Comparison of ENCODE assay signal across 11 mouse cellular contexts in genomic region chr4:116159912-116160311, GRCm38 (mm10). TPM values are rescaled to one million over a fixed set of nuclear protein-coding genes. Genes with fewer than 3 reads are reported as not detected.
DNase-seq lines count a peak whose midpoint lies in the region; ATAC-seq and TF ChIP-seq lines count a peak whose summit lies in the region.
"Had no signal": no experiment of that assay in that cellular context is flagged by ENCODE, and none has a peak within 500 bp of the region (broad histone marks: within the 10 kb centered on the region; RNA-seq: fewer than 3 reads in every experiment).

No protein-coding gene starts in this region.

- ATAC-seq in forebrain, embryonic 14.5 days: peak; percentile 64
- no peak for ATAC-seq in forebrain, embryonic 12.5 days (ENCODE audit: low FRiP score)
- ATAC-seq in liver, embryonic 14.5 days (ENCODE audit: insufficient read depth): no peak
- ATAC-seq in liver, embryonic 11.5 days (replicated peaks; ENCODE audit: low FRiP score): no peak
- ATAC-seq in hindbrain, embryonic 14.5 days (ENCODE audit: low FRiP score): no peak
- peak; percentile 67; the same call in 1 of the 2 replicates for ATAC-seq in neural tube, embryonic 14.5 days (ENCODE audit: low read depth)
- ATAC-seq: Patski had no signal

- H3K4me3 ChIP-seq in forebrain, embryonic 14.5 days (ENCODE audit: low read depth, low read length): no peak overlapping the region
- H3K4me3 ChIP-seq in forebrain, embryonic 12.5 days (replicated peaks): no peak overlapping the region
- H3K4me3 ChIP-seq in liver, embryonic 14.5 days (ENCODE audit: insufficient read depth in 1 of 2, low read depth in 2 of 2, low read length in 2 of 2): no peak overlapping the region
- no peak overlapping the region for H3K4me3 ChIP-seq in liver, embryonic 11.5 days (ENCODE audit: low read depth, low read length)
- no peak overlapping the region for H3K4me3 ChIP-seq in hindbrain, embryonic 14.5 days (replicated peaks; ENCODE audit: low read length)
- no peak overlapping the region for H3K4me3 ChIP-seq in neural tube, embryonic 14.5 days (ENCODE audit: low read depth, low read length)

- H3K27me3 ChIP-seq in forebrain, embryonic 14.5 days (replicated peaks; ENCODE audit: control insufficient read depth, insufficient read depth, low read length): no peaks in the 10 kb centered on the region
- no peaks in the 10 kb centered on the region for H3K27me3 ChIP-seq in forebrain, embryonic 12.5 days
- no peaks in the 10 kb centered on the region for H3K27me3 ChIP-seq in liver, embryonic 14.5 days (ENCODE audit: control insufficient read depth, insufficient read depth, low read length)
- no peaks in the 10 kb centered on the region for H3K27me3 ChIP-seq in liver, embryonic 11.5 days (replicated peaks; ENCODE audit: control insufficient read depth, insufficient read depth, low read length)
- H3K27me3 ChIP-seq in hindbrain, embryonic 14.5 days (ENCODE audit: control insufficient read depth, insufficient read depth, low read length): no peaks in the 10 kb centered on the region
- no peaks in the 10 kb centered on the region for H3K27me3 ChIP-seq in neural tube, embryonic 14.5 days (ENCODE audit: control insufficient read depth, insufficient read depth, low read length)
- H3K27me3 ChIP-seq: Patski had no signal

- no peak overlapping the region for H3K9ac ChIP-seq in forebrain, embryonic 14.5 days (ENCODE audit: low read length)
- no peak overlapping the region for H3K9ac ChIP-seq in forebrain, embryonic 12.5 days
- H3K9ac ChIP-seq in liver, embryonic 14.5 days (replicated peaks): no peak overlapping the region
- H3K9ac ChIP-seq in liver, embryonic 11.5 days (ENCODE audit: low read depth, low read length): no peak overlapping the region
- no peak overlapping the region for H3K9ac ChIP-seq in hindbrain, embryonic 14.5 days
- H3K9ac ChIP-seq in neural tube, embryonic 14.5 days (replicated peaks; ENCODE audit: low read depth, low read length): no peak overlapping the region

- H3K9me3 ChIP-seq in forebrain, embryonic 14.5 days (replicated peaks; ENCODE audit: control insufficient read depth, low read length): no peaks in the 10 kb centered on the region
- H3K9me3 ChIP-seq in forebrain, embryonic 12.5 days: no peaks in the 10 kb centered on the region
- no peaks in the 10 kb centered on the region for H3K9me3 ChIP-seq in liver, embryonic 14.5 days (ENCODE audit: control insufficient read depth, low read length)
- no peaks in the 10 kb centered on the region for H3K9me3 ChIP-seq in liver, embryonic 11.5 days (ENCODE audit: control insufficient read depth, low read length)
- H3K9me3 ChIP-seq in hindbrain, embryonic 14.5 days (ENCODE audit: control insufficient read depth, low read length): no peaks in the 10 kb centered on the region
- no peaks in the 10 kb centered on the region for H3K9me3 ChIP-seq in neural tube, embryonic 14.5 days (ENCODE audit: control insufficient read depth, low read length)

- DNase-seq in forebrain, embryonic 14.5 days (ENCODE audit: low spot score): peak; percentile 73
- DNase-seq in liver, embryonic 14.5 days (ENCODE audit: low read depth in 3 of 3, low spot score in 3 of 3): no peak
- no peak for DNase-seq in liver, embryonic 11.5 days (ENCODE audit: low spot score)
- DNase-seq in hindbrain, embryonic 14.5 days (ENCODE audit: low spot score): peak; percentile 71
- DNase-seq in urinary bladder, postnatal 4 days (ENCODE audit: low spot score in 2 of 2): no peak
- DNase-seq in urinary bladder, postnatal 36 days (ENCODE audit: low spot score in 2 of 2): no peak

- TF ChIP-seq CTCF in liver, embryonic 14.5 days (IDR thresholded peaks at IDR 0.05; ENCODE audit: low read depth): peak; percentile 56

- H3K36me3 ChIP-seq in forebrain, embryonic 14.5 days (ENCODE audit: control insufficient read depth, insufficient read depth, low read length): peaks cover 46% of the 10 kb centered on the region
- peaks cover 60% of the 10 kb centered on the region for H3K36me3 ChIP-seq in forebrain, embryonic 12.5 days (replicated peaks)
- peaks cover 15% of the 10 kb centered on the region for H3K36me3 ChIP-seq in liver, embryonic 14.5 days (replicated peaks; ENCODE audit: control insufficient read depth, insufficient read depth, low read depth)
- peaks cover 34% of the 10 kb centered on the region for H3K36me3 ChIP-seq in liver, embryonic 11.5 days (ENCODE audit: control insufficient read depth, insufficient read depth, low read length)
- H3K36me3 ChIP-seq in hindbrain, embryonic 14.5 days (replicated peaks; ENCODE audit: control insufficient read depth, insufficient read depth): peaks cover 52% of the 10 kb centered on the region
- peaks cover 37% of the 10 kb centered on the region for H3K36me3 ChIP-seq in neural tube, embryonic 14.5 days (ENCODE audit: control insufficient read depth, insufficient read depth, low read length)

- no peak for TF ChIP-seq EP300 in liver, embryonic 14.5 days (IDR thresholded peaks at IDR 0.05; ENCODE audit: low read depth)

- no peak overlapping the region for H3K4me2 ChIP-seq in forebrain, embryonic 14.5 days (ENCODE audit: low read length)
- H3K4me2 ChIP-seq in forebrain, embryonic 12.5 days: no peak overlapping the region
- H3K4me2 ChIP-seq in liver, embryonic 14.5 days (ENCODE audit: low read depth): no peak overlapping the region
- H3K4me2 ChIP-seq in liver, embryonic 11.5 days: no peak overlapping the region
- no peak overlapping the region for H3K4me2 ChIP-seq in hindbrain, embryonic 14.5 days (replicated peaks)
- no peak overlapping the region for H3K4me2 ChIP-seq in neural tube, embryonic 14.5 days (ENCODE audit: low read depth, low read length)

- H3K4me1 ChIP-seq in forebrain, embryonic 14.5 days (ENCODE audit: control insufficient read depth, insufficient read depth, low read length): no peaks in the 10 kb centered on the region
- H3K4me1 ChIP-seq in forebrain, embryonic 12.5 days: no peaks in the 10 kb centered on the region
- H3K4me1 ChIP-seq in liver, embryonic 14.5 days (replicated peaks; ENCODE audit: control insufficient read depth in 2 of 2, insufficient read depth in 2 of 2, low read length in 1 of 2): peaks cover 0 to 3% of the 10 kb centered on the region in 2 experiments; a peak in 2 of 4 replicates
- no peaks in the 10 kb centered on the region; the same call in 1 of the 2 replicates for H3K4me1 ChIP-seq in liver, embryonic 11.5 days (replicated peaks; ENCODE audit: control insufficient read depth, insufficient read depth, low read length)
- no peaks in the 10 kb centered on the region for H3K4me1 ChIP-seq in hindbrain, embryonic 14.5 days (replicated peaks; ENCODE audit: control insufficient read depth, insufficient read depth, low read length)
- no peaks in the 10 kb centered on the region for H3K4me1 ChIP-seq in neural tube, embryonic 14.5 days (ENCODE audit: control insufficient read depth, insufficient read depth, low read length)

- H3K27ac ChIP-seq in forebrain, embryonic 14.5 days (ENCODE audit: low read depth, low read length): no peak overlapping the region
- H3K27ac ChIP-seq in forebrain, embryonic 12.5 days: no peak overlapping the region
- no peak overlapping the region for H3K27ac ChIP-seq in liver, embryonic 14.5 days
- no peak overlapping the region for H3K27ac ChIP-seq in liver, embryonic 11.5 days (ENCODE audit: low read depth, low read length)
- H3K27ac ChIP-seq in hindbrain, embryonic 14.5 days: no peak overlapping the region
- no peak overlapping the region for H3K27ac ChIP-seq in neural tube, embryonic 14.5 days (ENCODE audit: low read depth, low read length)
- H3K27ac ChIP-seq: macrophage had no signal

- 69% methylated on average over 3 of the region's 3 CpGs for WGBS in forebrain, embryonic 14.5 days
- WGBS in forebrain, embryonic 12.5 days: 82% methylated on average over 3 of the region's 3 CpGs
- 55% methylated on average over 3 of the region's 3 CpGs for WGBS in liver, embryonic 14.5 days (ENCODE audit: insufficient replicate concordance)
- 69% methylated on average over 3 of the region's 3 CpGs for WGBS in liver, embryonic 11.5 days
- 71% methylated on average over 3 of the region's 3 CpGs for whole genome bisulfite sequencing in hindbrain, embryonic 14.5 days
- WGBS in neural tube, embryonic 14.5 days: 67% methylated on average over 3 of the region's 3 CpGs

RNA-seq across cellular contexts. Expression of gene Tspan1, which starts 7.5 kb away (rescaled TPM):
- not detected in 2 replicates for polyA plus RNA-seq in forebrain, embryonic 14.5 days (2014; fragmentation: Nextera tagmentation; extraction: Ambion mirVana)
- 0.22 TPM in 1 of 2 replicates, not detected in the other for polyA plus RNA-seq in forebrain, embryonic 12.5 days (2016; fragmentation: Nextera tagmentation; extraction: Ambion mirVana)
- polyA plus RNA-seq in liver, embryonic 14.5 days (2012; rRNA removed): 0.12 TPM in 1 of 2 replicates, not detected in the other
- not detected in 2 replicates for polyA plus RNA-seq in liver, embryonic 14.5 days (2014; fragmentation: Nextera tagmentation; extraction: Ambion mirVana)
- 0.11 TPM in 1 of 2 replicates, not detected in the other for polyA plus RNA-seq in liver, embryonic 11.5 days (2014; fragmentation: Nextera tagmentation; extraction: Ambion mirVana)
- polyA plus RNA-seq in hindbrain, embryonic 14.5 days (2014; fragmentation: Nextera tagmentation; extraction: Ambion mirVana): 0.21 TPM in 2 replicates
- 0.09 TPM in 1 of 2 replicates, not detected in the other for polyA plus RNA-seq in neural tube, embryonic 14.5 days (2014; fragmentation: Nextera tagmentation; extraction: Ambion mirVana)
- polyA plus RNA-seq: macrophage had no signal

RNA-seq across cellular contexts. Expression of gene Lurap1, which starts 8.8 kb away (rescaled TPM):
- polyA plus RNA-seq in forebrain, embryonic 14.5 days (2014; fragmentation: Nextera tagmentation; extraction: Ambion mirVana): 1.5 and 1.9 TPM in 2 replicates
- polyA plus RNA-seq in forebrain, embryonic 12.5 days (2016; fragmentation: Nextera tagmentation; extraction: Ambion mirVana): 2.0 and 2.2 TPM in 2 replicates
- polyA plus RNA-seq in liver, embryonic 14.5 days (2012; rRNA removed): 0.06 and 0.10 TPM in 2 replicates
- 0.10 and 0.18 TPM in 2 replicates for polyA plus RNA-seq in liver, embryonic 14.5 days (2014; fragmentation: Nextera tagmentation; extraction: Ambion mirVana)
- 0.64 and 1.1 TPM in 2 replicates for polyA plus RNA-seq in liver, embryonic 11.5 days (2014; fragmentation: Nextera tagmentation; extraction: Ambion mirVana)
- 2.7 and 3.2 TPM in 2 replicates for polyA plus RNA-seq in hindbrain, embryonic 14.5 days (2014; fragmentation: Nextera tagmentation; extraction: Ambion mirVana)
- 2.1 and 2.9 TPM in 2 replicates for polyA plus RNA-seq in neural tube, embryonic 14.5 days (2014; fragmentation: Nextera tagmentation; extraction: Ambion mirVana)

RNA-seq across cellular contexts. Expression of gene 1700042G07Rik, which starts 13.3 kb away (rescaled TPM):
- polyA plus RNA-seq in forebrain, embryonic 14.5 days (2014; fragmentation: Nextera tagmentation; extraction: Ambion mirVana): not detected in 2 replicates
- polyA plus RNA-seq in forebrain, embryonic 12.5 days (2016; fragmentation: Nextera tagmentation; extraction: Ambion mirVana): not detected in 2 replicates
- polyA plus RNA-seq in liver, embryonic 14.5 days (2012; rRNA removed): not detected in 2 replicates
- not detected in 2 replicates for polyA plus RNA-seq in liver, embryonic 14.5 days (2014; fragmentation: Nextera tagmentation; extraction: Ambion mirVana)
- polyA plus RNA-seq in liver, embryonic 11.5 days (2014; fragmentation: Nextera tagmentation; extraction: Ambion mirVana): not detected in 2 replicates
- not detected in 2 replicates for polyA plus RNA-seq in hindbrain, embryonic 14.5 days (2014; fragmentation: Nextera tagmentation; extraction: Ambion mirVana)
- not detected in 2 replicates for polyA plus RNA-seq in neural tube, embryonic 14.5 days (2014; fragmentation: Nextera tagmentation; extraction: Ambion mirVana)
- polyA plus RNA-seq: macrophage, Patski had no signal

RNA-seq across cellular contexts. Expression of gene Gm49337, which starts 13.3 kb away (rescaled TPM):
- not detected in 2 replicates for polyA plus RNA-seq in forebrain, embryonic 14.5 days (2014; fragmentation: Nextera tagmentation; extraction: Ambion mirVana)
- not detected in 2 replicates for polyA plus RNA-seq in forebrain, embryonic 12.5 days (2016; fragmentation: Nextera tagmentation; extraction: Ambion mirVana)
- not detected in 2 replicates for polyA plus RNA-seq in liver, embryonic 14.5 days (2012; rRNA removed)
- polyA plus RNA-seq in liver, embryonic 14.5 days (2014; fragmentation: Nextera tagmentation; extraction: Ambion mirVana): not detected in 2 replicates
- not detected in 2 replicates for polyA plus RNA-seq in liver, embryonic 11.5 days (2014; fragmentation: Nextera tagmentation; extraction: Ambion mirVana)
- polyA plus RNA-seq in hindbrain, embryonic 14.5 days (2014; fragmentation: Nextera tagmentation; extraction: Ambion mirVana): not detected in 2 replicates
- not detected in 2 replicates for polyA plus RNA-seq in neural tube, embryonic 14.5 days (2014; fragmentation: Nextera tagmentation; extraction: Ambion mirVana)
- polyA plus RNA-seq: gonadal fat pad, adult 2 months; macrophage; Patski had no signal

RNA-seq across cellular contexts. Expression of gene Pomgnt1, which starts 36.3 kb away (rescaled TPM):
- polyA plus RNA-seq in forebrain, embryonic 14.5 days (2014; fragmentation: Nextera tagmentation; extraction: Ambion mirVana): 54.8 and 56.0 TPM in 2 replicates
- polyA plus RNA-seq in forebrain, embryonic 12.5 days (2016; fragmentation: Nextera tagmentation; extraction: Ambion mirVana): 58.6 and 59.5 TPM in 2 replicates
- polyA plus RNA-seq in liver, embryonic 14.5 days (2012; rRNA removed): 7.5 and 8.8 TPM in 2 replicates
- 10.3 and 10.7 TPM in 2 replicates for polyA plus RNA-seq in liver, embryonic 14.5 days (2014; fragmentation: Nextera tagmentation; extraction: Ambion mirVana)
- polyA plus RNA-seq in liver, embryonic 11.5 days (2014; fragmentation: Nextera tagmentation; extraction: Ambion mirVana): 32.8 and 37.7 TPM in 2 replicates
- 72.1 and 73.8 TPM in 2 replicates for polyA plus RNA-seq in hindbrain, embryonic 14.5 days (2014; fragmentation: Nextera tagmentation; extraction: Ambion mirVana)
- 73.5 and 74.0 TPM in 2 replicates for polyA plus RNA-seq in neural tube, embryonic 14.5 days (2014; fragmentation: Nextera tagmentation; extraction: Ambion mirVana)

Comparison
In these comparisons a context has a peak if more than half of its experiments do, and no peak if none do; other contexts are left out.
1. ATAC-seq: peak in forebrain, embryonic 14.5 days (single experiment) and neural tube, embryonic 14.5 days (single experiment); none in forebrain, embryonic 12.5 days (single experiment), liver, embryonic 14.5 days (single experiment), liver, embryonic 11.5 days (single experiment) and hindbrain, embryonic 14.5 days (single experiment).
2. DNase-seq: peak in forebrain, embryonic 14.5 days (single experiment) and hindbrain, embryonic 14.5 days (single experiment); none in liver, embryonic 14.5 days (0 of 3), liver, embryonic 11.5 days (single experiment), urinary bladder, postnatal 4 days (0 of 2) and urinary bladder, postnatal 36 days (0 of 2).